Mouse (Mus musculus) liver, adult 2 months (tissue): ENCODE measurements around the gene Ogfod2. TPM values are rescaled to one million over a fixed set of nuclear protein-coding genes. Genes with fewer than 3 reads are reported as not detected.

Experiments
- DNase-seq: peaks from one replicate; pipeline ENCODE4 v3.0.0-alpha.2; 2011; ENCODE audit warnings: low read depth, low spot score; ENCODE audit errors: extremely low read depth
- H3K27ac ChIP-seq: fragments of 200-500 bp; replicated peaks from 2 replicates; pipeline ENCODE4 v1.5.1; 2012; ENCODE audit warnings: low read depth, mild to moderate bottlenecking, control low read depth, inconsistent platforms, low read length; ENCODE audit not compliant: insufficient read depth
- H3K27me3 ChIP-seq: fragments of 200-500 bp; 2 replicates; pipeline ENCODE4 v1.6.1; 2012; ENCODE audit warnings: mild to moderate bottlenecking, moderate library complexity, low read length, inconsistent platforms; ENCODE audit not compliant: control insufficient read depth, insufficient read depth
- H3K36me3 ChIP-seq: fragments of 200-500 bp; 2 replicates; pipeline ENCODE4 v1.6.1; 2012; ENCODE audit warnings: low read length, inconsistent platforms; ENCODE audit not compliant: control insufficient read depth, insufficient read depth
- H3K4me1 ChIP-seq: fragments of 200-500 bp; 2 replicates; pipeline ENCODE4 v1.6.1; 2011; ENCODE audit warnings: low read length; ENCODE audit not compliant: control insufficient read depth, insufficient read depth
- H3K4me3 ChIP-seq: fragments of 200-500 bp; 2 replicates; pipeline ENCODE4 v1.5.1; 2011; ENCODE audit warnings: low read depth, mild to moderate bottlenecking, control low read depth, low read length, moderate library complexity; ENCODE audit not compliant: insufficient read depth
- H3K79me2 ChIP-seq: fragments of 200-500 bp; 2 replicates; pipeline ENCODE4 v1.6.1; 2012; ENCODE audit warnings: inconsistent platforms, mild to moderate bottlenecking, low read length, moderate library complexity; ENCODE audit not compliant: control insufficient read depth, insufficient read depth
- H3K9ac ChIP-seq: fragments of 200-500 bp; 2 replicates; pipeline ENCODE4 v1.6.1; 2012; ENCODE audit warnings: low read depth, mild to moderate bottlenecking, control low read depth, inconsistent platforms, low read length
- CTCF ChIP-seq: fragments of 200-500 bp; IDR thresholded peaks from 2 replicates; pipeline ENCODE4 v1.5.1; 2011; ENCODE audit warnings: low read depth, low read length, control low read depth
- POLR2A ChIP-seq: fragments of 200-500 bp; IDR thresholded peaks from 2 replicates; pipeline ENCODE4 v1.6.1; 2011; ENCODE audit warnings: low read length, control low read depth; ENCODE audit not compliant: insufficient read depth; ENCODE audit errors: extremely low read depth
- WGBS: fragments of 180-500 bp; shearing (Covaris S2); methylation state at CpG from one replicate; pipeline ENCODE4 v1.1.7; 2018; 5-methylcytosine and 5-hydroxymethylcytosine counted together
- polyA plus RNA-seq: library from polyadenylated mRNA; depleted of rRNA; stranded (reverse); fragments of >200 nt; gene quantifications from 2 replicates; pipeline ENCODE4 v1.2.3, GENCODE M21; 2012
- total RNA-seq: library from RNA; depleted of rRNA; stranded (reverse); fragments of >200 nt; gene quantifications from 2 replicates; pipeline ENCODE4 v1.2.3, GENCODE M21; 2014

Gene Ogfod2
- total and polyA plus RNA-seq, 2 experiments = 38.5 to 65.3 TPM

DNA sequence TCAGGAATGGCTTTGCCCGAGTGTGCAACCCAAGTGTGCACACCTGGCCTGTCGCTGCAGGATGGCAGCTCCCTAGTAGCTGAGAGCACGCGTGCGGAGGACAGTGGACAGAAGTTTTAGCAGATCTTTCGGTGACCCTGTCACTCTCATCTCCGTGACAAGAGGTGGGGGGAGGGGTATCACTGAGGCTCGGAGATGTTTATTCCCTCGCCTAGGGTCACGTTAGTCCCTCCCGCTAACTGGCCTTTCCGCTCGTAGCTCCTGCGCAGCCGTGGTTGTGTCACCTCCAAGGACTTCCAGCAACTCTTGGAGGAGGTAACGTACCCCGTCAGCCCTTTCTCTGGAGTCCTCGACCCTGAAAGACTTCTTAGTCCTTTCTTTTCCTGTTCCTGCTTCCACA, 434 bp downstream of the Ogfod2 start:
- Histone ChIP-seq H3K27me3 (no peaks in the 10 kb centered on the region), H3K79me2 (peaks cover 4% of the 10 kb centered on the region; the same call in 1 of the 2 replicates), H3K27ac (peak overlapping the region; percentile 44), H3K9ac (peak overlapping the region; percentile 83), H3K36me3 (no peaks in the 10 kb centered on the region), H3K4me1 (peaks cover 13% of the 10 kb centered on the region), H3K4me3 (peak overlapping the region; percentile 83)
- TF ChIP-seq CTCF (no peak), POLR2A (no peak)
- under 1% methylated on average over 18 of the region's 18 CpGs for WGBS
- peak; percentile 51 for DNase-seq

DNA sequence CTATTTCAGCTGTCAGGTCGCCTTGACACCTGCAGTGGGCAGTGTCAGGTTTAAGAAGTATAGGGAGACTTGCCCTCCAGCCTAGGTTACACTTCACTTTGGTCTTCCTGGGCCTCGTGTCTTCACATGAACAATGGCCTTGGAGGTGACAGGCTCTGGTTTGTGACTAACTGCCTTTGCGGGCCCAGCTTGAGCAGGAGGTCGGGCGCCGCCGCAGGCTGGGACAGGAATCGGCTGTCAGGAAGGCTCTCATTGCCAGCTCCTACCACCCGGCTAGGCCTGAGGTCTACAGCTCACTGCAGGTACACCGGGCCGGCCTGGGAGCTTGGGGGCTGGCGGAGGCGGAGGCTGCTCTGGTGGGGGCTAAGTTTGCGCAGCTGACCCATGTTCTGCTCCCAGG, 933 bp downstream of the Ogfod2 start:
- WGBS = 20% methylated on average over 14 of the region's 14 CpGs
- TF ChIP-seq POLR2A = no peak
- peak; percentile 61 for TF ChIP-seq CTCF
- Histone ChIP-seq H3K36me3 (no peaks in the 10 kb centered on the region), H3K4me3 (peak overlapping the region; percentile 83), H3K79me2 (peaks cover 4% of the 10 kb centered on the region; the same call in 1 of the 2 replicates), H3K27ac (peak overlapping the region; percentile 44), H3K4me1 (peaks cover 13% of the 10 kb centered on the region), H3K9ac (peak overlapping the region; percentile 83), H3K27me3 (no peaks in the 10 kb centered on the region)
- peak; percentile 38 for DNase-seq

DNA sequence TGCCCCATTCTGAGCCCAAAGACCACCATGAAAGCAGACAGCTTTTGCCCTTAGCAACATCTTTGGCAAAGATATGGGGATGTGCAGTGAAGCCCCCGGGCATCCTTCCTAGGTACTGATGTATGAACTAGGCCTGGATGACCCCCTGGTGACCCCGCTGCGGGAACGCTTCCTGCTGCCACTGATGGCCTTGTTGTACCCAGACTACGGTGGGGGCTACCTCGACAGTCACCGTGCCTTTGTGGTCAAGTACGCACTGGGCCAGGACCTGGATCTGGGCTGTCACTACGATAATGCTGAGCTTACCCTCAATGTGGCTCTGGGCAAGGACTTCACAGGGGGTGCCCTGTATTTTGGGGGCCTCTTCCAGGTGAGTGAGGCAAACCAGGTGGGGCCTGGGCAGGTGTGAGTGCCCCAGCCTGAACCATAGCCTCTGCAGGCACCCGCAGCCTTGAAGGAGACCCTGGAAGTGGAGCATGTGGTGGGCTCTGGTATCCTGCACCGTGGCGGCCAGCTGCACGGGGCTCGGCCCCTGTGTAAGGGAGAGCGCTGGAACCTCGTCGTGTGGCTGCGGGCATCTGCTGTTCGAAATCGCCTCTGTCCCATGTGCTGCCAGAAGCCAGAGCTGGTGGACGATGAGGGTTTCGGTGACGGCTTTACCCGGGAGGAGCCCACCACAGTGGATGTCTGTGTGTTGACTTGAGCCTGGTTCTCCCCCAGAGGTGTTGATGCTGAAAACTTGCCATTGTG, 2.4 kb downstream of the Ogfod2 start:
- Histone ChIP-seq H3K4me1 (peaks cover 13% of the 10 kb centered on the region), H3K79me2 (peaks cover 4% of the 10 kb centered on the region; the same call in 1 of the 2 replicates), H3K27me3 (no peaks in the 10 kb centered on the region), H3K27ac (no peak overlapping the region), H3K9ac (no peak overlapping the region), H3K4me3 (no peak overlapping the region), H3K36me3 (no peaks in the 10 kb centered on the region)
- no peak for TF ChIP-seq POLR2A
- TF ChIP-seq CTCF = no peak
- 94% methylated on average over 24 of the region's 24 CpGs for WGBS
- DNase-seq = no peak

DNA sequence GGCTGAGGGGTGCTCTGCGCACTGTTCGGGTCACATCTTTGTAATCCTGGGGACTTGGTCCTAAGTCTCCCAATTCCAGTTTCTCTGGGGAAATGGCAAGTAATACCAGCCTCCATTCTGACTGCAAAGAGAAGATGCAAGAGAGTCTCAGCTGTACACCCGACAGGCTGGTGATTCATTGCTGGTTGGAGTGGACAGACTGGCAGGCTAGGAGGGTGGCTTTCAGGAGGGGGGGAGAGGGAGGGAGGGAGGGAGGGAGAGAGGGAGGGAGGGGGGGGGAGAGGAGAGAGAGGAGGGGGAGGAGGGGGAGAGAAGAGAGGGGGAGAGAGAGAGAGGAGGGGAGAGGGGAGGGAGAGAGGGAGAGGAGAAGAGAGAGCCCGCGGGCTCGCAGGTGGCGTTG, 3.4 kb downstream of the Ogfod2 start:
- Histone ChIP-seq H3K27ac (no peak overlapping the region), H3K27me3 (no peaks in the 10 kb centered on the region), H3K4me3 (peak overlapping the region; percentile 97; the same call in 1 of the 2 replicates), H3K79me2 (peaks cover 4% of the 10 kb centered on the region; the same call in 1 of the 2 replicates), H3K4me1 (peaks cover 13% of the 10 kb centered on the region), H3K9ac (peak overlapping the region; percentile 64), H3K36me3 (no peaks in the 10 kb centered on the region)
- TF ChIP-seq CTCF (no peak), POLR2A (no peak)
- no peak for DNase-seq
- 26% methylated on average over 7 of the region's 7 CpGs for WGBS

DNA sequence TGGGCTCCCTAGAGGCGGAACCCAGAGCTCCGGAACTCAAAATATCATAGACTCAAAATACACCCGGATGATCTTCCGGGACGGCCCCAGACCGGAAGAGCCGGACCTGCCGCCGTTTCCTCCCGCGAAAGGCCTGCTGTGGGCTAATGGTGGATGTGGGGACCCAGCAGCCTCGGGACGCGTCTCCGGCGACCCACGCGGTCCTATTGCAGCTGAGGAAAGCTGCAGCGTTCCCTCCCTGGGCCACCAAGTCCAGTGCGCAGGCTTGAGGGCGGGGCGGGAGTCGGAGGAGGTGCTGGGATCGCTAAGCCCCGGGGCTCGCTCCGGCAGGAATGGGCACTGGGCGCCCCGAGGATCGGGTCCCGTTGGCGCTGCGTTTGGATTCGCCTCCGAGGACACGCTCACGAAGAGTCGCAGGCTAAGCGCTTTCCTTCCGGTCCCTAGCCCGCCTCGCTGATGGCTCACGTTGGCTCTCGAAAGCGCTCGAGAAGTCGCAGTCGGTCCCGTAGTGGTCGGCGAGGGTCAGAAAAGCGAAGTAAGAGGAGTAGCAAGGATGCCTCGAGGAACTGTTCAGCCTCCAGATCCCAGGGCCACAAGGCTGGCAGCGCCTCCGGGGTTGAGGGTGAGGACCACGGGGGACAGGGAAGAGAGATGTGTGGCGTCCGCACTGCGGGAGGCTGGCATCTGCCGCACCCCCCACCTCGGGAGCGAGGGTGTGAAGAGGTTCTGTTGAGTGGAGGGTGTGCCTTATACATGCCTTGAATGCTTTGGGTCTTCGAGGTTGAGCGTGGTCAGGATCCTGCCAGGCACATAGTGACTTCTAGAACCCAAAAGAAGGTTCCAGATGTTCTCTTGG, 4.1 kb downstream of the Ogfod2 start, which contains the start of gene Arl6ip4:
TSS of gene Arl6ip4 (plus strand) at position 100 of the 856 bp plus-strand sequence.
- Histone ChIP-seq H3K27me3 (no peaks in the 10 kb centered on the region), H3K36me3 (no peaks in the 10 kb centered on the region), H3K27ac (peak within 1 kb of the TSS; percentile 62), H3K9ac (peak within 1 kb of the TSS; percentile 97), H3K4me1 (peaks cover 13% of the 10 kb centered on the region), H3K4me3 (peak within 1 kb of the TSS; percentile 97), H3K79me2 (peaks cover 4% of the 10 kb centered on the region; the same call in 1 of the 2 replicates)
- WGBS = under 1% methylated on average over 64 of the region's 64 CpGs
- peak; percentile 40 for DNase-seq
- TF ChIP-seq CTCF (no peak), POLR2A (peak; percentile 67; the same call in 1 of the 2 replicates)
